Mouse (Mus musculus) cerebellum, adult 2 months (tissue): ENCODE data around the gene Zfp444.

Experiments used
- CTCF ChIP-seq: fragments of 200-500 bp; IDR thresholded peaks from 2 replicates; pipeline ENCODE4 v1.5.1; 2011; ENCODE audit warnings: low read depth, mild to moderate bottlenecking, control low read depth, low read length, moderate library complexity, borderline replicate concordance; ENCODE audit not compliant: insufficient read depth
- POLR2A ChIP-seq: fragments of 200-500 bp; IDR thresholded peaks from 2 replicates; pipeline ENCODE4 v1.6.1; 2011; ENCODE audit warnings: low read length, control low read depth, borderline replicate concordance; ENCODE audit not compliant: insufficient read depth

- no peak for TF ChIP-seq POLR2A
- no peak for TF ChIP-seq CTCF
Observed at GRCm38 (mm10) chr7:6173872-6174271, 1.8 kb downstream of the Zfp444 start.
